Mouse (Mus musculus): ENCODE results near the gene Olfr702.

The Olfr702 gene

GRCm38 (mm10) chr7:106833793-106834192, at the start of gene Olfr702:
Gene Olfr702 (minus strand): TSS chr7:106833893.
- DNase-seq, result no peak

GRCm38 (mm10) chr7:106876791-106877190, 43.1 kb upstream of the Olfr702 start, which contains the start of gene Olfr705:
Gene Olfr705 (minus strand): TSS chr7:106876891.
- no peak for DNase-seq

GRCm38 (mm10) chr7:106862885-106863284, 29.2 kb upstream of the Olfr702 start, which contains the start of gene Olfr704:
Gene Olfr704 (plus strand): TSS chr7:106863185.
- DNase-seq, result no peak

- DNase-seq, result no peak
Observed at GRCm38 (mm10) chr7:106843060-106843459, 9.4 kb upstream of the Olfr702 start, which contains the start of gene Olfr703. Gene Olfr703 (plus strand): TSS chr7:106843360.

- no peak for DNase-seq
Observed at GRCm38 (mm10) chr7:106818414-106818813, 15.3 kb downstream of the Olfr702 start.

GRCm38 (mm10) chr7:106815775-106816174, 17.9 kb downstream of the Olfr702 start:
- DNase-seq, result no peak

GRCm38 (mm10) chr7:106813829-106814228, 19.9 kb downstream of the Olfr702 start, which contains the start of gene Olfr701:
Gene Olfr701 (plus strand): TSS chr7:106814129.
- DNase-seq, result no peak

GRCm38 (mm10) chr7:106808734-106809133, 25.0 kb downstream of the Olfr702 start, which contains the start of gene Olfr700:
Gene Olfr700 (minus strand): TSS chr7:106808834.
- no peak for DNase-seq

GRCm38 (mm10) chr7:106793098-106793497, 40.6 kb downstream of the Olfr702 start, which contains the start of gene Olfr699:
Gene Olfr699 (minus strand): TSS chr7:106793198.
- no peak for DNase-seq

- DNase-seq, result no peak
Observed at GRCm38 (mm10) chr7:106788330-106788729, 45.4 kb downstream of the Olfr702 start.

Measured in lung, postnatal 14 days (tissue).